Mouse (Mus musculus): ENCODE measurements around the gene Gm4847.

GRCm38 (mm10) chr1:166681745-166682144, 34.3 kb upstream of the Gm4847 start, which contains the start of gene Fmo9:
- TF ChIP-seq CTCF (IDR thresholded peaks at IDR 0.05; ENCODE audit: control insufficient read depth, insufficient read depth, insufficient read length) = no peak
- no peak for TF ChIP-seq FOSL1 (IDR thresholded peaks at IDR 0.05; ENCODE audit: insufficient read depth, low read length, poor library complexity, severe bottlenecking)
- TF ChIP-seq USF1 (IDR thresholded peaks at IDR 0.05; ENCODE audit: low read depth) = no peak
- TF ChIP-seq MAX (IDR thresholded peaks at IDR 0.05) = no peak
- no peak for TF ChIP-seq CEBPB (IDR thresholded peaks at IDR 0.05; ENCODE audit: low read depth)
